Mouse (Mus musculus) lung, postnatal 0 days (tissue): ENCODE data around the gene Ugt1a8.

Source experiments
- CTCF ChIP-seq: IDR thresholded peaks from 2 replicates; pipeline ENCODE4 v1.5.1; 2016; ENCODE audit warnings: antibody characterized with exemption, mild to moderate bottlenecking
- EP300 ChIP-seq: IDR thresholded peaks from 2 replicates; pipeline ENCODE4 v1.6.1; 2016; ENCODE audit warnings: antibody characterized with exemption, mild to moderate bottlenecking, control low read depth

DNA sequence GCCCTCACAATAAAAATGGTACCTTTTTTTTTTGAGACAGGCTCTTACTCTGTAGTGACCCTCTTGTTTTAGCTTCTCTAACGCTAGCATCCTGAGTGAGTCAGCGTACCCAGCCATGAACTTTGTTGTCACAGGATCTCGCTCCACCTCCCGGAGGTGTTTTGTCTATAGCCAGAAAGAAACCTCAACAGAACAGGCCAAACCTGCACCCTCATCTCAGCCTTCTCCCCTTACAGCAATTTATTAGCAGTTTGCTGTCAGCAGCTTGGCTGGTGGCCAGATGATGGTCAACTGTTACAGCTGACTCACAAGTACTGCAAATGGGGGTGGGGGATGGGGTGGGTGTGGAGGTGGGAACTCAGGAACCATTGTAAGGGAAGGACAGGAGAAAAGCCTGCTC lies 174.6 kb downstream of the Ugt1a8 start:
- TF ChIP-seq CTCF: no peak
- no peak for TF ChIP-seq EP300
